Mouse (Mus musculus): Measurements from ENCODE around the gene Tom1l1. TPM values are rescaled to one million over a fixed set of nuclear protein-coding genes. Genes with fewer than 3 reads are reported as not detected.

The Tom1l1 gene
- polyA plus RNA-seq, 1 experiment from 2014 or later, result 33.4 TPM

- Histone ChIP-seq H3K4me1 (no peaks in the 10 kb centered on the region), H3K36me3 (peaks cover 47% of the 10 kb centered on the region), H3K9ac (no peak overlapping the region)
Measured at GRCm38 (mm10) chr11:90595826-90596225, 92.3 kb downstream of the Tom1l1 start.

More at GRCm38 (mm10) chr11:90595826-90596225, 92.3 kb downstream of the Tom1l1 start:
- H3K27me3 ChIP-seq, result no peaks in the 10 kb centered on the region
- ATAC-seq (ENCODE audit: insufficient number of reproducible peaks, insufficient read depth, low FRiP score, low TSS enrichment, low read depth), result no peak
- no peak overlapping the region for H3K4me3 ChIP-seq
- H3K4me2 ChIP-seq, result no peak overlapping the region
- 73% methylated on average over 1 of the region's 1 CpGs for WGBS
- H3K9me3 ChIP-seq, result no peaks in the 10 kb centered on the region
- no peak overlapping the region for H3K27ac ChIP-seq

Other genes with a start within 250 kb of the Tom1l1 start
- gene Stxbp4, start 50.3 kb downstream of the Tom1l1 start, polyA plus RNA-seq (2015; fragmentation: Nextera tagmentation; extraction: Ambion mirVana), result 39.4 and 42.8 TPM in 2 replicates
- 42.2 and 42.8 TPM in 2 replicates for gene Cox11, start 50.2 kb downstream of the Tom1l1 start, polyA plus RNA-seq (2015; fragmentation: Nextera tagmentation; extraction: Ambion mirVana)